In the genomic region with DNA sequence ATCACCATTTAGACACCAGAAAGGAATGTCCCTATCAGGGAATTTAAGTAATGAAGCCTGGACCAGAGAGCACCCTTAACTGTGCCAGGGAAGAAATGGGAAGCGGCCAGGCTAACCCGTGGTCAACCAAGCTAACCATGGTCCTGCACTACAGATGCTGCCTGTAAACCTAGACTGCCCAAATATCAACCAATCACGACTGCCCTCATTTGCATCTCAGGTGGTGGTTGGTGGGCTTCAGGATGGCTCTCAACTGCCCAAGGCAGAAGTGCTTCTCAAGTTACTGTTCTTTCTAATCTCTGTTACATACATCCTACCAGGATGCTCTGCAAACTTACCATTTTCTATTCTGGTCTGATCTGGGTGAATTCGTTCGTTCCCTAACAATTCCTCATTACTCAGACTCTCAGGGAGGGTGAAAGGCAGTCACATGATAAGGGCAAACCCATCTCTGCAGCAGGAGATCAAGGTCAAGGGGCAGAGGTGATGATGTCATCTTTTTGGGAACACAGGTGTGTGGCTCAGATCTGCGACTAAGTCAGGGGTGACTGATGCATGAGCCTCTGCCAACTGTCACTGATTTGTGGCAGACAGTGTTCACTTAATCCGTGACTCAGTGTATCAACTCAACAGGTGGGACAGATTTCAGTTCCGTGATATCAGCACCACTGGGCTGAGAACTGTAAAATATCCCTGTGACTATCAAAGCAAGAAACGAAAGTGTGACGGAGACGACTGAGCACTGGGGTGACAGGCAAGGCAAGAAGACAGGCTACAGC, we compare ENCODE assay signal across 12 mouse cellular contexts. TPM values are rescaled to one million over a fixed set of nuclear protein-coding genes. Genes with fewer than 3 reads are reported as not detected.
A peak's percentile ranks its signal among the peaks of the same experiment; 100 is the strongest.
DNase-seq lines count a peak whose midpoint lies in the region; ATAC-seq lines count a peak whose summit lies in the region.
"Had no signal": no experiment of that assay in that cellular context is flagged by ENCODE, and none has a peak within 500 bp of the region (broad histone marks: within the 10 kb centered on the region; RNA-seq: fewer than 3 reads in every experiment).

No protein-coding gene starts in this region.

- no peak overlapping the region for H3K4me3 ChIP-seq in heart, embryonic 13.5 days
- H3K4me3 ChIP-seq in midbrain, embryonic 15.5 days: no peak overlapping the region
- H3K4me3 ChIP-seq in midbrain, embryonic 16.5 days (ENCODE audit: low read depth, low read length): no peak overlapping the region
- no peak overlapping the region for H3K4me3 ChIP-seq in intestine, embryonic 15.5 days (replicated peaks)
- H3K4me3 ChIP-seq: hindbrain, embryonic 12.5 days had no signal

- no peaks in the 10 kb centered on the region for H3K9me3 ChIP-seq in heart, embryonic 13.5 days
- H3K9me3 ChIP-seq in midbrain, embryonic 15.5 days: no peaks in the 10 kb centered on the region
- no peaks in the 10 kb centered on the region for H3K9me3 ChIP-seq in midbrain, embryonic 16.5 days (replicated peaks; ENCODE audit: control insufficient read depth, low read length, poor library complexity, severe bottlenecking)
- no peaks in the 10 kb centered on the region for H3K9me3 ChIP-seq in intestine, embryonic 15.5 days
- H3K9me3 ChIP-seq: G1E; hindbrain, embryonic 12.5 days had no signal

- H3K4me1 ChIP-seq in heart, embryonic 13.5 days: peaks cover 33% of the 10 kb centered on the region
- H3K4me1 ChIP-seq in midbrain, embryonic 15.5 days: 0 out of 2 replicates have a peak, but pooled peaks cover 3% of the 10 kb centered on the region
- H3K4me1 ChIP-seq in midbrain, embryonic 16.5 days (ENCODE audit: control insufficient read depth, insufficient read depth, low read length): no peaks in the 10 kb centered on the region; the same call in 1 of the 2 replicates
- H3K4me1 ChIP-seq in intestine, embryonic 15.5 days (replicated peaks): peaks cover 16% of the 10 kb centered on the region

- WGBS in heart, embryonic 13.5 days: 27% methylated on average over 11 of the region's 11 CpGs
- WGBS in midbrain, embryonic 15.5 days: 41% methylated on average over 11 of the region's 11 CpGs
- 39% methylated on average over 11 of the region's 11 CpGs for WGBS in midbrain, embryonic 16.5 days
- 29% methylated on average over 11 of the region's 11 CpGs for WGBS in intestine, embryonic 15.5 days

- 0 out of 2 replicates have a peak overlapping the region, but pooled peaks have one; percentile 42 for H3K27ac ChIP-seq in heart, embryonic 13.5 days (replicated peaks)
- no peak overlapping the region for H3K27ac ChIP-seq in midbrain, embryonic 15.5 days
- H3K27ac ChIP-seq in midbrain, embryonic 16.5 days (ENCODE audit: low read length): no peak overlapping the region
- 0 out of 2 replicates have a peak overlapping the region, but pooled peaks have one; percentile 45 for H3K27ac ChIP-seq in intestine, embryonic 15.5 days
- H3K27ac ChIP-seq: hindbrain, embryonic 12.5 days had no signal

- H3K9ac ChIP-seq in heart, embryonic 13.5 days: no peak overlapping the region
- no peak overlapping the region for H3K9ac ChIP-seq in midbrain, embryonic 15.5 days
- H3K9ac ChIP-seq in midbrain, embryonic 16.5 days (ENCODE audit: low read depth, low read length): no peak overlapping the region
- H3K9ac ChIP-seq in intestine, embryonic 15.5 days: no peak overlapping the region
- H3K9ac ChIP-seq: hindbrain, embryonic 12.5 days; liver, postnatal 0 days had no signal

- H3K27me3 ChIP-seq in heart, embryonic 13.5 days (replicated peaks): no peaks in the 10 kb centered on the region
- H3K27me3 ChIP-seq in midbrain, embryonic 15.5 days (replicated peaks): no peaks in the 10 kb centered on the region
- H3K27me3 ChIP-seq in midbrain, embryonic 16.5 days (ENCODE audit: control insufficient read depth, insufficient read depth, low read depth, low read length): no peaks in the 10 kb centered on the region
- H3K27me3 ChIP-seq in intestine, embryonic 15.5 days (replicated peaks): no peaks in the 10 kb centered on the region
- H3K27me3 ChIP-seq: hindbrain, embryonic 12.5 days had no signal

- H3K4me2 ChIP-seq in heart, embryonic 13.5 days: 0 out of 2 replicates have a peak overlapping the region, but pooled peaks have one; percentile 7
- H3K4me2 ChIP-seq in midbrain, embryonic 15.5 days: no peak overlapping the region
- H3K4me2 ChIP-seq in midbrain, embryonic 16.5 days (ENCODE audit: low read length): no peak overlapping the region
- H3K4me2 ChIP-seq in intestine, embryonic 15.5 days (replicated peaks): peak overlapping the region; percentile 26; the same call in 1 of the 2 replicates
- H3K4me2 ChIP-seq: hindbrain, embryonic 12.5 days had no signal

- H3K36me3 ChIP-seq in heart, embryonic 13.5 days: no peaks in the 10 kb centered on the region
- no peaks in the 10 kb centered on the region for H3K36me3 ChIP-seq in midbrain, embryonic 15.5 days (replicated peaks)
- H3K36me3 ChIP-seq in midbrain, embryonic 16.5 days (ENCODE audit: control insufficient read depth, insufficient read depth, low read length): no peaks in the 10 kb centered on the region
- no peaks in the 10 kb centered on the region for H3K36me3 ChIP-seq in intestine, embryonic 15.5 days
- H3K36me3 ChIP-seq: G1E; hindbrain, embryonic 12.5 days had no signal

- peak; percentile 51; the same call in 1 of the 2 replicates for ATAC-seq in heart, embryonic 13.5 days (ENCODE audit: extremely low read depth, insufficient number of reproducible peaks, low FRiP score, low TSS enrichment)
- ATAC-seq in midbrain, embryonic 15.5 days (replicated peaks): 0 out of 2 replicates have a peak, but pooled peaks have one; percentile 33
- ATAC-seq in midbrain, embryonic 16.5 days: no peak
- peak; percentile 64 for ATAC-seq in intestine, embryonic 15.5 days
- ATAC-seq: liver, postnatal 0 days had no signal

- no peak for DNase-seq in heart, adult 11 months
- DNase-seq in right cerebral cortex, postnatal 36 days (ENCODE audit: low spot score in 2 of 2): no peak
- DNase-seq in adrenal gland, adult 2 months: no peak
- DNase-seq in testis, postnatal 10 days (ENCODE audit: low spot score): no peak
- DNase-seq: cerebellum, adult 11 months; liver, postnatal 0 days had no signal

RNA-seq across cellular contexts. Expression of gene St14, which starts 12.9 kb away (rescaled TPM):
- polyA plus RNA-seq in heart, embryonic 13.5 days (2015; fragmentation: Nextera tagmentation; extraction: Ambion mirVana): 2.5 and 2.9 TPM in 2 replicates
- 0.89 and 1.1 TPM in 2 replicates for polyA plus RNA-seq in midbrain, embryonic 15.5 days (2015; fragmentation: Nextera tagmentation; extraction: Ambion mirVana)
- 0.96 and 1.3 TPM in 2 replicates for polyA plus RNA-seq in midbrain, embryonic 16.5 days (2015; fragmentation: Nextera tagmentation; extraction: Ambion mirVana)
- polyA plus RNA-seq in intestine, embryonic 15.5 days (2015; fragmentation: Nextera tagmentation; extraction: Ambion mirVana): 73.9 and 82.5 TPM in 2 replicates
- 1 to 10 TPM in 1 of 2 experiments, under 1 TPM in 1; 0.48 to 1.5 TPM for total RNA-seq in adrenal gland, adult 2 months (2021)
- polyA plus RNA-seq in adrenal gland, adult 2 months (2012; rRNA removed): 0.41 and 1.2 TPM in 2 replicates
- polyA plus RNA-seq: G1E had no signal

Comparison
In these comparisons a context has a peak if more than half of its experiments do, and no peak if none do; other contexts are left out.
1. H3K27ac ChIP-seq: peak in heart, embryonic 13.5 days (single experiment) and intestine, embryonic 15.5 days (single experiment); none in midbrain, embryonic 15.5 days (single experiment) and midbrain, embryonic 16.5 days (single experiment).
2. H3K4me2 ChIP-seq: peak in heart, embryonic 13.5 days (single experiment) and intestine, embryonic 15.5 days (single experiment); none in midbrain, embryonic 15.5 days (single experiment) and midbrain, embryonic 16.5 days (single experiment).
3. RNA of gene St14, which starts 12.9 kb away (polyA plus RNA-seq): 73.9 to 82.5 TPM in intestine, embryonic 15.5 days; 2.5 to 2.9 TPM in heart, embryonic 13.5 days, 0.96 to 1.3 TPM in midbrain, embryonic 16.5 days, 0.41 to 1.2 TPM in adrenal gland, adult 2 months and 0.89 to 1.1 TPM in midbrain, embryonic 15.5 days; every median in the first group is over 10 times any median in the second.